Mouse (Mus musculus): ENCODE results near the gene Ccdc86. TPM values are rescaled to one million over a fixed set of nuclear protein-coding genes. Genes with fewer than 3 reads are reported as not detected.

Gene Ccdc86
- polyA plus RNA-seq, 1 experiment from 2014 or later: 39.6 TPM

GRCm38 (mm10) chr19:10896849-10897248 lies 52.2 kb downstream of the Ccdc86 start:
- Histone ChIP-seq H3K9me3 (no peaks in the 10 kb centered on the region), H3K4me3 (peak overlapping the region; percentile 93), H3K36me3 (peaks cover 46% of the 10 kb centered on the region), H3K27ac (peak overlapping the region; percentile 59; the same call in 1 of the 2 replicates), H3K4me1 (peaks cover 22% of the 10 kb centered on the region), H3K27me3 (ENCODE audit: insufficient read depth, poor library complexity, severe bottlenecking) (no peaks in the 10 kb centered on the region)
- WGBS: 52% methylated on average over 7 of the region's 7 CpGs
- DNase-seq (ENCODE audit: low spot score): no peak

GRCm38 (mm10) chr19:10895708-10896107 lies 53.4 kb downstream of the Ccdc86 start:
- DNase-seq (ENCODE audit: low spot score): no peak
- Histone ChIP-seq H3K4me1 (peaks cover 22% of the 10 kb centered on the region), H3K27ac (peak overlapping the region; percentile 92), H3K9me3 (no peaks in the 10 kb centered on the region), H3K36me3 (peaks cover 35% of the 10 kb centered on the region), H3K27me3 (ENCODE audit: insufficient read depth, poor library complexity, severe bottlenecking) (no peaks in the 10 kb centered on the region), H3K4me3 (peak overlapping the region; percentile 93)
- WGBS: 2% methylated on average over 16 of the region's 16 CpGs

GRCm38 (mm10) chr19:10895016-10895528 lies 54.0 kb downstream of the Ccdc86 start, which contains the start of gene Prpf19:
Gene Prpf19, plus strand, starts transcription at chr19:10895231.
- peaks cover 29% of the 10 kb centered on the region for H3K36me3 ChIP-seq
- peak within 1 kb of the TSS; percentile 93 for H3K4me3 ChIP-seq
- H3K27me3 ChIP-seq (ENCODE audit: insufficient read depth, poor library complexity, severe bottlenecking): no peaks in the 10 kb centered on the region
- peaks cover 22% of the 10 kb centered on the region for H3K4me1 ChIP-seq
- DNase-seq (ENCODE audit: low spot score): peak; percentile 99
- no peaks in the 10 kb centered on the region for H3K9me3 ChIP-seq
- H3K27ac ChIP-seq: peak within 1 kb of the TSS; percentile 92
- WGBS: under 1% methylated on average over 43 of the region's 43 CpGs

- no peaks in the 10 kb centered on the region for H3K36me3 ChIP-seq
- WGBS: 87% methylated on average over 3 of the region's 3 CpGs
- DNase-seq (ENCODE audit: low spot score): no peak
Measured at GRCm38 (mm10) chr19:10892201-10892600, 56.9 kb downstream of the Ccdc86 start.

More at GRCm38 (mm10) chr19:10892201-10892600, 56.9 kb downstream of the Ccdc86 start:
- Histone ChIP-seq H3K4me1 (peaks cover 13% of the 10 kb centered on the region), H3K27ac (no peak overlapping the region), H3K27me3 (ENCODE audit: insufficient read depth, poor library complexity, severe bottlenecking) (no peaks in the 10 kb centered on the region), H3K9me3 (no peaks in the 10 kb centered on the region), H3K4me3 (no peak overlapping the region)

Other genes starting within 250 kb of the Ccdc86 start
- gene Cd5, start 210.3 kb downstream of the Ccdc86 start, polyA plus RNA-seq (2016; fragmentation: Nextera tagmentation; extraction: Ambion mirVana): 0.18 and 0.28 TPM in 2 replicates
- gene Cd6, start 119.2 kb downstream of the Ccdc86 start, polyA plus RNA-seq (2016; fragmentation: Nextera tagmentation; extraction: Ambion mirVana): 0.06 TPM in 1 of 2 replicates, not detected in the other
- 0.16 and 0.22 TPM in 2 replicates for gene Slc15a3, start 109.5 kb downstream of the Ccdc86 start, polyA plus RNA-seq (2016; fragmentation: Nextera tagmentation; extraction: Ambion mirVana)
- 63.8 and 77.5 TPM in 2 replicates for gene Tmem132a, start 79.3 kb downstream of the Ccdc86 start, polyA plus RNA-seq (2016; fragmentation: Nextera tagmentation; extraction: Ambion mirVana)
- 67.8 and 68.2 TPM in 2 replicates for gene Tmem109, start 67.3 kb downstream of the Ccdc86 start, polyA plus RNA-seq (2016; fragmentation: Nextera tagmentation; extraction: Ambion mirVana)
- 21.3 and 48.5 TPM in 2 replicates for gene Prpf19, start 54.0 kb downstream of the Ccdc86 start, polyA plus RNA-seq (2016; fragmentation: Nextera tagmentation; extraction: Ambion mirVana)
- not detected in 2 replicates for gene Zp1, start 28.6 kb downstream of the Ccdc86 start, polyA plus RNA-seq (2016; fragmentation: Nextera tagmentation; extraction: Ambion mirVana)
- 0.19 and 0.30 TPM in 2 replicates for gene Ptgdr2, start 12.1 kb downstream of the Ccdc86 start, polyA plus RNA-seq (2016; fragmentation: Nextera tagmentation; extraction: Ambion mirVana)
- 0.20 TPM in 1 of 2 replicates, not detected in the other for gene Ms4a10, start 25.4 kb upstream of the Ccdc86 start, polyA plus RNA-seq (2016; fragmentation: Nextera tagmentation; extraction: Ambion mirVana)
- gene Ms4a15, start 44.0 kb upstream of the Ccdc86 start, polyA plus RNA-seq (2016; fragmentation: Nextera tagmentation; extraction: Ambion mirVana): not detected in 2 replicates
- not detected in 2 replicates for gene Ms4a18, start 68.8 kb upstream of the Ccdc86 start, polyA plus RNA-seq (2016; fragmentation: Nextera tagmentation; extraction: Ambion mirVana)
- gene Ms4a8a, start 131.8 kb upstream of the Ccdc86 start, polyA plus RNA-seq (2016; fragmentation: Nextera tagmentation; extraction: Ambion mirVana): not detected in 2 replicates
- gene 1700017D01Rik, start 181.6 kb upstream of the Ccdc86 start, polyA plus RNA-seq (2016; fragmentation: Nextera tagmentation; extraction: Ambion mirVana): not detected in 2 replicates
- gene 1700025F22Rik, start 216.1 kb upstream of the Ccdc86 start, polyA plus RNA-seq (2016; fragmentation: Nextera tagmentation; extraction: Ambion mirVana): not detected in 2 replicates
- gene Ms4a13, start 247.5 kb upstream of the Ccdc86 start, polyA plus RNA-seq (2016; fragmentation: Nextera tagmentation; extraction: Ambion mirVana): not detected in 2 replicates

Measured in heart, embryonic 10.5 days (tissue).